Mouse (Mus musculus): ENCODE measurements around the gene Slc10a7.

DNA sequence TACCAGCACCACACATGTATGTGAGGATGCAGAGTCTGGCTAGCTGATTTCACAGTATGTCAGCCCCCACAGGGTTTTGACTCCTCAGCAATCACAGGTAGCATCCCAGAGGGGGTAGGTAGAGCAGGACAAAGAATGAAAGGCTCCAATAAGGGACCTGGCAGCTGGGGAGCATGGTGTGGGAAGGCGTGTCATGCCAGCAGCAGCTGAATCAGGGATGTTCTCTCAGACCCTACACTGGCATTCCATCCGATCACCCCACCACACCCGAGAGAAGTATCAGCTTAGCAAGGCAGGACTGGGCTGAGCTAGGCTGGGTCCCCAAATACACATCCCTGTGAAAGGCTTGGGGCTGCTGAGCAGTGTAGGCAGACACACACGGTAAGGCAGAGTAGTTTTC, 229.2 kb downstream of the Slc10a7 start:
- no peak for TF ChIP-seq CTCF (IDR thresholded peaks at IDR 0.05; ENCODE audit: control insufficient read depth, insufficient read depth, low read length)
- no peak for TF ChIP-seq POLR2A (IDR thresholded peaks at IDR 0.05; ENCODE audit: borderline replicate concordance, control insufficient read depth, low read depth, low read length)
